In genomic region chr1:142838663-142839062, GRCm38 (mm10) we compare ENCODE assay signal across 30 mouse cellular contexts.
DNase-seq lines count a peak whose midpoint lies in the region; ATAC-seq and TF ChIP-seq lines count a peak whose summit lies in the region.
"Had no signal": no experiment of that assay in that cellular context is flagged by ENCODE, and none has a peak within 500 bp of the region (broad histone marks: within the 10 kb centered on the region; RNA-seq: fewer than 3 reads in every experiment).

No protein-coding gene starts in this region.

- H3K4me3 ChIP-seq in forebrain, embryonic 14.5 days (ENCODE audit: low read depth, low read length) = no peak overlapping the region
- no peak overlapping the region for H3K4me3 ChIP-seq in forebrain, embryonic 13.5 days
- H3K4me3 ChIP-seq in midbrain, embryonic 13.5 days (replicated peaks) = no peak overlapping the region
- no peak overlapping the region for H3K4me3 ChIP-seq in midbrain, postnatal 0 days (ENCODE audit: low read depth, low read length)
- no peak overlapping the region for H3K4me3 ChIP-seq in neural tube, embryonic 14.5 days (ENCODE audit: low read depth, low read length)
- no peak overlapping the region for H3K4me3 ChIP-seq in midbrain, embryonic 16.5 days (ENCODE audit: low read depth, low read length)
- H3K4me3 ChIP-seq: embryonic facial prominence, embryonic 13.5 days; embryonic facial prominence, embryonic 15.5 days; erythroblast, embryonic 14.5 days; forebrain, embryonic 10.5 days; forebrain, embryonic 12.5 days had no signal

- DNase-seq in forebrain, embryonic 14.5 days (ENCODE audit: low spot score) = peak; percentile 13
- DNase-seq in midbrain, postnatal 0 days (ENCODE audit: low spot score) = no peak
- DNase-seq in neural tube, embryonic 10.5 days (ENCODE audit: extremely low spot score, low spot score) = no peak
- no peak for DNase-seq in layer of hippocampus, adult 18-20 months (ENCODE audit: low spot score in 2 of 2)
- DNase-seq: adrenal gland, adult 8-10 months; adrenal gland, postnatal 14 days; adrenal gland, postnatal 36 days; B cell, adult 2 months; cerebellum, adult 11 months; cerebellum, adult 18-20 months; cerebellum, adult 8-10 months; cerebellum, adult 9-11 months; cerebellum, postnatal 14 days; cerebellum, postnatal 36 days; embryo, embryonic 11 days had no signal

- no peak overlapping the region for H3K9ac ChIP-seq in forebrain, embryonic 14.5 days (ENCODE audit: low read length)
- no peak overlapping the region for H3K9ac ChIP-seq in forebrain, embryonic 13.5 days
- H3K9ac ChIP-seq in midbrain, embryonic 13.5 days (replicated peaks) = no peak overlapping the region
- no peak overlapping the region for H3K9ac ChIP-seq in midbrain, postnatal 0 days (replicated peaks; ENCODE audit: low read length, poor library complexity, severe bottlenecking)
- no peak overlapping the region for H3K9ac ChIP-seq in neural tube, embryonic 14.5 days (replicated peaks; ENCODE audit: low read depth, low read length)
- no peak overlapping the region for H3K9ac ChIP-seq in midbrain, embryonic 16.5 days (ENCODE audit: low read depth, low read length)
- H3K9ac ChIP-seq: embryonic facial prominence, embryonic 13.5 days; embryonic facial prominence, embryonic 15.5 days; forebrain, embryonic 12.5 days had no signal

- no peak for TF ChIP-seq CTCF in midbrain, postnatal 0 days (IDR thresholded peaks at IDR 0.05)

- no peaks in the 10 kb centered on the region for H3K9me3 ChIP-seq in forebrain, embryonic 14.5 days (replicated peaks; ENCODE audit: control insufficient read depth, low read length)
- H3K9me3 ChIP-seq in forebrain, embryonic 13.5 days (replicated peaks) = no peaks in the 10 kb centered on the region
- H3K9me3 ChIP-seq in midbrain, embryonic 13.5 days = no peaks in the 10 kb centered on the region
- no peaks in the 10 kb centered on the region for H3K9me3 ChIP-seq in midbrain, postnatal 0 days (ENCODE audit: low read length)
- no peaks in the 10 kb centered on the region for H3K9me3 ChIP-seq in neural tube, embryonic 14.5 days (ENCODE audit: control insufficient read depth, low read length)
- no peaks in the 10 kb centered on the region for H3K9me3 ChIP-seq in midbrain, embryonic 16.5 days (replicated peaks; ENCODE audit: control insufficient read depth, low read length, poor library complexity, severe bottlenecking)
- H3K9me3 ChIP-seq: embryonic facial prominence, embryonic 13.5 days; embryonic facial prominence, embryonic 15.5 days; forebrain, embryonic 10.5 days; forebrain, embryonic 12.5 days; G1E had no signal

- no peaks in the 10 kb centered on the region for H3K4me1 ChIP-seq in forebrain, embryonic 14.5 days (ENCODE audit: control insufficient read depth, insufficient read depth, low read length)
- H3K4me1 ChIP-seq in forebrain, embryonic 13.5 days = no peaks in the 10 kb centered on the region
- no peaks in the 10 kb centered on the region for H3K4me1 ChIP-seq in midbrain, embryonic 13.5 days (replicated peaks)
- H3K4me1 ChIP-seq in midbrain, postnatal 0 days (ENCODE audit: insufficient read depth, low read length) = no peaks in the 10 kb centered on the region
- no peaks in the 10 kb centered on the region for H3K4me1 ChIP-seq in neural tube, embryonic 14.5 days (ENCODE audit: control insufficient read depth, insufficient read depth, low read length)
- no peaks in the 10 kb centered on the region for H3K4me1 ChIP-seq in midbrain, embryonic 16.5 days (ENCODE audit: control insufficient read depth, insufficient read depth, low read length)
- H3K4me1 ChIP-seq: embryonic facial prominence, embryonic 13.5 days; embryonic facial prominence, embryonic 15.5 days; forebrain, embryonic 10.5 days; forebrain, embryonic 12.5 days had no signal

- H3K4me2 ChIP-seq in forebrain, embryonic 14.5 days (ENCODE audit: low read length) = no peak overlapping the region
- no peak overlapping the region for H3K4me2 ChIP-seq in forebrain, embryonic 13.5 days
- no peak overlapping the region for H3K4me2 ChIP-seq in midbrain, embryonic 13.5 days (replicated peaks)
- H3K4me2 ChIP-seq in midbrain, postnatal 0 days (ENCODE audit: low read depth, low read length, poor library complexity, severe bottlenecking) = no peak overlapping the region
- no peak overlapping the region for H3K4me2 ChIP-seq in neural tube, embryonic 14.5 days (ENCODE audit: low read depth, low read length)
- H3K4me2 ChIP-seq in midbrain, embryonic 16.5 days (ENCODE audit: low read length) = no peak overlapping the region
- H3K4me2 ChIP-seq: embryonic facial prominence, embryonic 13.5 days; embryonic facial prominence, embryonic 15.5 days; forebrain, embryonic 12.5 days had no signal

- H3K27me3 ChIP-seq in forebrain, embryonic 14.5 days (replicated peaks; ENCODE audit: control insufficient read depth, insufficient read depth, low read length) = no peaks in the 10 kb centered on the region
- no peaks in the 10 kb centered on the region for H3K27me3 ChIP-seq in forebrain, embryonic 13.5 days
- H3K27me3 ChIP-seq in midbrain, embryonic 13.5 days = no peaks in the 10 kb centered on the region
- H3K27me3 ChIP-seq in midbrain, postnatal 0 days (ENCODE audit: insufficient read depth, low read length) = no peaks in the 10 kb centered on the region
- H3K27me3 ChIP-seq in neural tube, embryonic 14.5 days (ENCODE audit: control insufficient read depth, insufficient read depth, low read length) = no peaks in the 10 kb centered on the region
- H3K27me3 ChIP-seq in midbrain, embryonic 16.5 days (ENCODE audit: control insufficient read depth, insufficient read depth, low read depth, low read length) = no peaks in the 10 kb centered on the region
- H3K27me3 ChIP-seq: CH12.LX; embryonic facial prominence, embryonic 13.5 days; embryonic facial prominence, embryonic 15.5 days; forebrain, embryonic 12.5 days; Patski had no signal

- H3K27ac ChIP-seq in forebrain, embryonic 14.5 days (ENCODE audit: low read depth, low read length) = no peak overlapping the region
- H3K27ac ChIP-seq in forebrain, embryonic 13.5 days = no peak overlapping the region
- no peak overlapping the region for H3K27ac ChIP-seq in midbrain, embryonic 13.5 days
- no peak overlapping the region for H3K27ac ChIP-seq in midbrain, postnatal 0 days (ENCODE audit: low read depth, low read length)
- no peak overlapping the region for H3K27ac ChIP-seq in neural tube, embryonic 14.5 days (ENCODE audit: low read depth, low read length)
- no peak overlapping the region for H3K27ac ChIP-seq in midbrain, embryonic 16.5 days (ENCODE audit: low read length)
- H3K27ac ChIP-seq: embryonic facial prominence, embryonic 13.5 days; embryonic facial prominence, embryonic 15.5 days; forebrain, embryonic 10.5 days; forebrain, embryonic 12.5 days had no signal

- 65% methylated on average over 4 of the region's 4 CpGs for WGBS in forebrain, embryonic 14.5 days
- 59% methylated on average over 4 of the region's 4 CpGs for WGBS in forebrain, embryonic 13.5 days
- WGBS in midbrain, embryonic 13.5 days = 67% methylated on average over 4 of the region's 4 CpGs
- WGBS in midbrain, postnatal 0 days = 56% methylated on average over 4 of the region's 4 CpGs
- 75% methylated on average over 4 of the region's 4 CpGs for WGBS in neural tube, embryonic 14.5 days
- WGBS in midbrain, embryonic 16.5 days = 50% methylated on average over 4 of the region's 4 CpGs

- ATAC-seq in forebrain, embryonic 14.5 days = no peak
- ATAC-seq in forebrain, embryonic 13.5 days = no peak
- ATAC-seq in midbrain, embryonic 13.5 days = peak; percentile 67; the same call in 1 of the 2 replicates
- ATAC-seq in midbrain, postnatal 0 days (ENCODE audit: low FRiP score) = no peak
- ATAC-seq in neural tube, embryonic 14.5 days (ENCODE audit: low read depth) = peak; percentile 49; the same call in 1 of the 2 replicates
- ATAC-seq in midbrain, embryonic 16.5 days = peak; percentile 64; the same call in 1 of the 2 replicates
- ATAC-seq: activated CD4-positive, CD25-positive, alpha-beta regulatory T cell, adult 4 months; CD4-positive, CD25-positive, alpha-beta regulatory T cell, adult 4 months; forebrain, embryonic 16.5 days; Patski had no signal

- no peaks in the 10 kb centered on the region for H3K36me3 ChIP-seq in forebrain, embryonic 14.5 days (ENCODE audit: control insufficient read depth, insufficient read depth, low read length)
- no peaks in the 10 kb centered on the region for H3K36me3 ChIP-seq in forebrain, embryonic 13.5 days (ENCODE audit: poor library complexity, severe bottlenecking)
- H3K36me3 ChIP-seq in midbrain, embryonic 13.5 days = no peaks in the 10 kb centered on the region
- H3K36me3 ChIP-seq in midbrain, postnatal 0 days (ENCODE audit: insufficient read depth, low read length) = no peaks in the 10 kb centered on the region
- no peaks in the 10 kb centered on the region for H3K36me3 ChIP-seq in neural tube, embryonic 14.5 days (ENCODE audit: control insufficient read depth, insufficient read depth, low read length)
- H3K36me3 ChIP-seq in midbrain, embryonic 16.5 days (ENCODE audit: control insufficient read depth, insufficient read depth, low read length) = no peaks in the 10 kb centered on the region
- H3K36me3 ChIP-seq: embryonic facial prominence, embryonic 13.5 days; embryonic facial prominence, embryonic 15.5 days; forebrain, embryonic 10.5 days; forebrain, embryonic 12.5 days; G1E had no signal

Comparison
In these comparisons a context has a peak if more than half of its experiments do, and no peak if none do; other contexts are left out.
1. ATAC-seq: peak in midbrain, embryonic 13.5 days (single experiment), neural tube, embryonic 14.5 days (single experiment) and midbrain, embryonic 16.5 days (single experiment); none in forebrain, embryonic 14.5 days (single experiment), forebrain, embryonic 13.5 days (single experiment) and midbrain, postnatal 0 days (single experiment).